Mouse (Mus musculus) heart, adult 8-10 months (tissue): ENCODE data around the gene Tas2r102. TPM values are rescaled to one million over a fixed set of nuclear protein-coding genes. Genes with fewer than 3 reads are reported as not detected.

Experiments
- DNase-seq: peaks from one replicate; pipeline ENCODE4 v3.0.0; 2022; ENCODE audit warnings: low spot score
- total RNA-seq, 4 experiments: library from RNA; stranded (reverse); gene quantifications; 2 replicates each; pipeline ENCODE4 v1.2.4; 2022

Gene Tas2r102
- total RNA-seq = not detected

DNA sequence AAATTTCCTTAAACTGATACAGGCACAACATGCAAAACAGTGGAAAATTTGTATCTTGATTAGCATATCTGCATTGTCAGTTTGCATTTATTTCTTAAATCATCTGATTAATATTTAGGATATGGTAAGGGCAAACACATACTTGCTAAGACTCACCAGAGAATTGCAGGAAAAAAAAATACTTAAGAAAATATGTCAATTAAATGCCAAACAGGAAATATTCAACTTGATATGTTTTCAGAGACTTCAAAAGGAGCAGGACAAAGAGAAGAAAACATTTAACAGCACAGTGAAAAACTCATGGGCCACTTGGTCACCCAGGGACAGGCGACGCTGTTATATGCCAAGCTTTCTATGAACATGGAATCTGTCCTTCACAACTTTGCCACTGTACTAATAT is at the start of gene Tas2r102:
Tas2r102 (plus strand) TSS at position 301 of the 400 bp plus-strand sequence.
- DNase-seq = no peak

DNA sequence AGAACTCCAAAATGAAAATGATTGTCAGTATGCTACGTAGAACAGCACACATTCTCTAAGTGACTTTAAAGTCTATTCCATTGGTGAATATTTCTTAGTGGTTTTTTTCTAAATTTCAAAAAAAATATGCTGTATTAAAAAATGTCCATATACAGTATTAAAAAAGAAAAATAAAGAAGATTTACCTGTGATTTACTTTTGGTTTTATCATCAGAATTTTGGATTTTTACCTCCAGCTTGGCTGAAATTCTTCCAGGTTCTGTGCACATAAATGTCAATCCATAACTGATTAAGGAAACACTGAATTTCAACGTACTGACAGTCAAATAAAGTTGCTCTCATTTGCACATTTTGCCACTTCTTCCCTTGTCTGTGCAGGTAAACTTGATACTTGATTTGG is 24.0 kb upstream of the Tas2r102 start, which contains the start of gene Tas2r115:
Tas2r115 (minus strand) TSS at position 101 of the 400 bp plus-strand sequence.
- DNase-seq = no peak

DNA sequence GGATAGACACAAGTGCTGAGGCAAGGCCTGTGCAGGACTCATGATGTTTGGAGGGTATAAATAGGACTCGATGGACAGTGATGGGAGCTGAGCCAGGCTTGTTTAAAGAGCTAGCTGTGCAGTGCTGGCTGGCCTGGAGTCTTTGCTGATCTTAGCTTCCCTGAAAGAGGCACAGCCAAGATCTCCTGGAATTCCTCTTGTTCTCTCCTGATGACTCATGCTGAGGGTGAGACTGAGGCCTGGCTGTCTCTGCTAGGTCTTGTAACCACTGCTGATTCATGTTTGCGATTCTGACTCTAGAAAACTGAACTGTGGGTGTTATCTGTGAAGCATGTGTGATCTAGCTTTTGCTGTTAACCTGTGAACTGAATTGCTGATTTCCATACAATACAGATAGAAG is 11.7 kb upstream of the Tas2r102 start:
- no peak for DNase-seq

DNA sequence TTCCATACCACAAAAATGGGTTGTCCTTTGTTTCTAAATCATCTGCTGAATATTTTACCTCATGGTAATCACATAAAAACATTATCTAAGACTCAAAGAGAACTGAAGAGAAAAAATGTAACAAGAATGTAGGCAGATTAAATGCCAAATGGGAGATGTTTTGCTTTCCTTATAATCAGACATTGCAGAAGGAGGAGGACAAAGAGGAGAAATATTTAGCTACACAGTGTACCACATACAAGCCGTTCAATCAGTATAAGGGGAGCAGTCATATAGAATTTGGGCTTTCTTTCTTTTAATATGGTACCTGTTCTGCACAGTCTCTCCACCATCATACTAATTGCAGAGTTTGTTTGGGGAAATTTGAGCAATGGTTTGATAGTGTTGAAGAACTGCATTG is 7.5 kb upstream of the Tas2r102 start, which contains the start of gene Tas2r124:
Tas2r124 (plus strand) TSS at position 301 of the 400 bp plus-strand sequence.
- DNase-seq = no peak

DNA sequence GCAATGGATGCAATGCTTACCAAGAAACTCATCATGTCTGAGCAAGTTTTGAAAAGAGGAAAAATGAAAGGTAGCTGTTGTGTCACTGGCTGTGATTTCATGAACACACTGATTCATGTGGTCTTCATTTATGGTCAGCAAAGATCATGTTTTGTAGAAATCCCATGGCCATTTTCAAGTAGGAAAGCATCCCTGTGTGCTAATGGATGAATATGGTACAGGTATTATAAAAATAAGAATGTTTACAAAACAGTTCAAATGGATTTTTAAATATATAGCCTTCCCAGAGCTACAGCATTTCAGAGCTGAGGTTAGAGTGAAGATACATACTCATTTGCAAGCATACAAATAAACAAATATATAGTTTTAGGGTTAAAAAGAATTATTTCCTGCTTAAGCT is 16.1 kb downstream of the Tas2r102 start, which contains the start of gene Tas2r136:
Tas2r136 (minus strand) TSS at position 101 of the 400 bp plus-strand sequence.
- DNase-seq = no peak

DNA sequence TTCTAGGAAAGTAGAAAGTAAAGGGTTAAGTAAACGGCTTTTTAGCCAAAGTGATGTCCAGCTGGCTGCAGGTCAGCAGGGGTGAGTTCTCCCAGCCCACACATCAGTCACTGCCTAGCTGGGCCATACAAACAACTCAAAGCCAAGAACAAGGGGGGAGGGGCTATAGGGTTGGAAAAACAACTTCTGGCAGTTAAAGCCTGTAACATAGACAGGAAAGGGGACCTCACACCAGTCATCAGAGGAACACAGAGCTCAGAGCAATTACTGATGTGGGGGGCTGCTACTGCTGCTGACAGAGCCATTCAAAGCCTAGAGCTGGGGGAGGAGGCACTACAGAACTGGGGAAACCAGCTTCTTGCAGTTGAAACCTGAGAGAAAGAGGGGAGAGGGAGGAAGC is 33.5 kb downstream of the Tas2r102 start:
- DNase-seq = no peak

DNA sequence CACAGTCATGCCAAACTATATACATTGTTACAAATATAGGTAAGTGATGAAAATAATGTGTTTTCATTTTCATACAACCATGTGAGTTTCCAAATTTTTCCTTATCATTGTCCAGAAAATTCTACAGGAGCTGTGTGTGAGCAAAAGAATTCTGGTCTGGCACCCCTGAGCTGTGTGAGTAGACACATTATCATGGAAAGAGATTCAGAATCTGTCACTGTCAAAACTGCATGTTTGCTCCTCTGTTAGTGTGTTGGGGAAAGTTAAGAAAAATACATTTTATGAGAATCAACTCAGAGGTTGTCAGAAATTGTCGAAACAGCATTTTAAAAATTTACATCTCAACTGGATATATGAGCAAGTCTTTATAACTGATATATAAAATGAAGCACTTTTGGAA is 40.6 kb downstream of the Tas2r102 start, which contains the start of gene Tas2r117:
Tas2r117 (plus strand) TSS at position 301 of the 400 bp plus-strand sequence.
- no peak for DNase-seq

Other genes with a start within 250 kb of the Tas2r102 start
- not detected for gene Prh1, start 192.3 kb upstream of the Tas2r102 start, total RNA-seq
- not detected for gene Prp2, start 166.2 kb upstream of the Tas2r102 start, total RNA-seq
- not detected for gene A630073D07Rik, start 110.6 kb upstream of the Tas2r102 start, total RNA-seq
- not detected for gene Tas2r120, start 105.2 kb upstream of the Tas2r102 start, total RNA-seq
- not detected for gene Tas2r121, start 61.1 kb upstream of the Tas2r102 start, total RNA-seq
- gene Tas2r122, start 50.2 kb upstream of the Tas2r102 start, total RNA-seq = not detected
- not detected for gene Tas2r115, start 24.1 kb upstream of the Tas2r102 start, total RNA-seq
- not detected for gene Tas2r124, start 7.4 kb upstream of the Tas2r102 start, total RNA-seq
- not detected for gene Tas2r136, start 16.0 kb downstream of the Tas2r102 start, total RNA-seq
- not detected for gene Tas2r117, start 40.7 kb downstream of the Tas2r102 start, total RNA-seq
- not detected for gene Tas2r123, start 85.0 kb downstream of the Tas2r102 start, total RNA-seq
- gene Tas2r116, start 93.3 kb downstream of the Tas2r102 start, total RNA-seq = not detected
- not detected for gene Tas2r110, start 105.9 kb downstream of the Tas2r102 start, total RNA-seq
- not detected for gene Tas2r113, start 130.9 kb downstream of the Tas2r102 start, total RNA-seq
- gene Tas2r125, start 147.5 kb downstream of the Tas2r102 start, total RNA-seq = not detected
- gene Tas2r129, start 189.0 kb downstream of the Tas2r102 start, total RNA-seq = not detected
- not detected for gene Tas2r131, start 195.8 kb downstream of the Tas2r102 start, total RNA-seq
- not detected for gene Tas2r109, start 218.8 kb downstream of the Tas2r102 start, total RNA-seq